Mouse (Mus musculus): ENCODE measurements around the gene Shroom4.

GRCm38 (mm10) chrX:6501850-6502249, 102.2 kb downstream of the Shroom4 start:
- no peak for TF ChIP-seq CTCF (IDR thresholded peaks at IDR 0.05; ENCODE audit: low read depth)
- no peak for TF ChIP-seq EP300 (optimal IDR thresholded peaks at IDR 0.05)
